In the genomic region with DNA sequence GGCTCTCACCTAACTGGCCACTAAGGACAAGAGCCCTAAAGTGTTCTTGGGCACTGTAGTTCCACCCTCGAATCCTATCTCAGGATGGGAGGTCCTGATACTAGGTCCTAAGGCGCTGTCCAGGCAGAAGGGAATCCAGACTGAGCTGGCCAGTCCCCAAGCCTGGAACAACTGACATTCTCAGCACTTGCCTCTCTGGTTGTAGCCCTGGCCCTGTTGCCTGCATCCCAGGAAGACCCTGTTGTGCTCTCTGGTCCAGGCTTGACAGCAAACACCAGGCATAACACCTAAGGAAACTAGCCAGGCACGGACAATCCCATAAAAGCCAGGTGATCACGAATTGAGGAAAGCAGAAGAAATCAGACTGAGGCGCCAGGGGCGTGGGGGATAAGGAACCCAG, we compare ENCODE assay signal across 10 mouse cellular contexts. TPM values are rescaled to one million over a fixed set of nuclear protein-coding genes. Genes with fewer than 3 reads are reported as not detected.
DNase-seq lines count a peak whose midpoint lies in the region; ATAC-seq lines count a peak whose summit lies in the region.
"Had no signal": no experiment of that assay in that cellular context is flagged by ENCODE, and none has a peak within 500 bp of the region (broad histone marks: within the 10 kb centered on the region; RNA-seq: fewer than 3 reads in every experiment).

No protein-coding gene starts in this region.

- DNase-seq in gastrocnemius, postnatal 14 days = peak; percentile 10
- no peak for DNase-seq in gastrocnemius, adult 18-20 months (ENCODE audit: low spot score)
- no peak for DNase-seq in neural tube, embryonic 11.5 days (ENCODE audit: low spot score)
- DNase-seq in neural tube, embryonic 10.5 days (ENCODE audit: extremely low spot score, low spot score) = no peak
- no peak for DNase-seq in cerebellum, postnatal 36 days
- no peak for DNase-seq in c-Kit-positive CD71-positive TER-119-positive erythroid progenitor cells, embryonic 14.5 days (ENCODE audit: low spot score)
- DNase-seq: gastrocnemius, postnatal 25 days had no signal

- H3K4me2 ChIP-seq in neural tube, embryonic 11.5 days (ENCODE audit: low read depth) = peak overlapping the region; percentile 25
- H3K4me2 ChIP-seq in limb, embryonic 13.5 days (replicated peaks) = no peak overlapping the region
- peak overlapping the region; percentile 25; the same call in 1 of the 2 replicates for H3K4me2 ChIP-seq in stomach, embryonic 16.5 days (ENCODE audit: low read depth, low read length)

- H3K36me3 ChIP-seq in neural tube, embryonic 11.5 days (ENCODE audit: control insufficient read depth, insufficient read depth, low read length) = no peaks in the 10 kb centered on the region
- H3K36me3 ChIP-seq in limb, embryonic 13.5 days = no peaks in the 10 kb centered on the region
- H3K36me3 ChIP-seq in stomach, embryonic 16.5 days (ENCODE audit: control insufficient read depth, insufficient read depth, low read length) = no peaks in the 10 kb centered on the region

- WGBS in neural tube, embryonic 11.5 days = 34% methylated on average over 6 of the region's 6 CpGs
- 16% methylated on average over 6 of the region's 6 CpGs for WGBS in limb, embryonic 13.5 days
- whole genome bisulfite sequencing in stomach, embryonic 16.5 days = 43% methylated on average over 6 of the region's 6 CpGs

- no peak overlapping the region for H3K4me3 ChIP-seq in neural tube, embryonic 11.5 days (ENCODE audit: low read depth, low read length)
- H3K4me3 ChIP-seq in limb, embryonic 13.5 days = no peak overlapping the region
- no peak overlapping the region for H3K4me3 ChIP-seq in stomach, embryonic 16.5 days (replicated peaks; ENCODE audit: low read length)

- peaks cover 37% of the 10 kb centered on the region for H3K4me1 ChIP-seq in neural tube, embryonic 11.5 days (ENCODE audit: control insufficient read depth, insufficient read depth, low read length)
- H3K4me1 ChIP-seq in limb, embryonic 13.5 days = peaks cover 18% of the 10 kb centered on the region
- H3K4me1 ChIP-seq in stomach, embryonic 16.5 days (ENCODE audit: control insufficient read depth, insufficient read depth, low read length) = peaks cover 19% of the 10 kb centered on the region

- intact Hi-C loops in gastrocnemius, postnatal 14 days (cut with DNase I; ENCODE audit: low total_unique reads) = no loop called here

- H3K27ac ChIP-seq in neural tube, embryonic 11.5 days (ENCODE audit: low read depth, low read length) = peak overlapping the region; percentile 60
- H3K27ac ChIP-seq in limb, embryonic 13.5 days = no peak overlapping the region
- H3K27ac ChIP-seq in stomach, embryonic 16.5 days (ENCODE audit: low read length) = peak overlapping the region; percentile 62
- H3K27ac ChIP-seq: macrophage had no signal

- H3K9me3 ChIP-seq in neural tube, embryonic 11.5 days (ENCODE audit: control insufficient read depth, low read length) = no peaks in the 10 kb centered on the region
- H3K9me3 ChIP-seq in limb, embryonic 13.5 days = no peaks in the 10 kb centered on the region
- no peaks in the 10 kb centered on the region for H3K9me3 ChIP-seq in stomach, embryonic 16.5 days (replicated peaks; ENCODE audit: control insufficient read depth, low read length)

- H3K27me3 ChIP-seq in neural tube, embryonic 11.5 days (ENCODE audit: control insufficient read depth, insufficient read depth, low read length) = no peaks in the 10 kb centered on the region
- peaks cover 59% of the 10 kb centered on the region for H3K27me3 ChIP-seq in limb, embryonic 13.5 days
- 0 out of 2 replicates have a peak, but pooled peaks cover 8% of the 10 kb centered on the region for H3K27me3 ChIP-seq in stomach, embryonic 16.5 days (ENCODE audit: control insufficient read depth, insufficient read depth, low read length)

- no peak for ATAC-seq in neural tube, embryonic 11.5 days (ENCODE audit: insufficient read depth, low FRiP score, low TSS enrichment)
- peak; percentile 21; the same call in 1 of the 2 replicates for ATAC-seq in limb, embryonic 13.5 days (ENCODE audit: low FRiP score, low read depth)
- ATAC-seq in stomach, embryonic 16.5 days (ENCODE audit: insufficient read depth, low FRiP score) = no peak

- peak overlapping the region; percentile 38; the same call in 1 of the 2 replicates for H3K9ac ChIP-seq in neural tube, embryonic 11.5 days (ENCODE audit: low read length)
- no peak overlapping the region for H3K9ac ChIP-seq in limb, embryonic 13.5 days
- 0 out of 2 replicates have a peak overlapping the region, but pooled peaks have one; percentile 5 for H3K9ac ChIP-seq in stomach, embryonic 16.5 days (ENCODE audit: low read length)

RNA-seq across cellular contexts. Expression of a gene that starts 14.1 kb away (rescaled TPM):
- 10 to 100 TPM; 15.3 to 38.0 TPM for total RNA-seq in gastrocnemius, postnatal 14 days (2021)
- 10 to 100 TPM; 14.4 to 47.1 TPM for total RNA-seq in gastrocnemius, adult 18-20 months (2021)
- polyA plus RNA-seq in neural tube, embryonic 11.5 days (2014; fragmentation: Nextera tagmentation; extraction: Ambion mirVana) = 43.8 and 44.2 TPM in 2 replicates
- polyA plus RNA-seq in limb, embryonic 13.5 days (2015; fragmentation: Nextera tagmentation; extraction: Ambion mirVana) = 5.1 and 5.5 TPM in 2 replicates
- polyA plus RNA-seq in stomach, embryonic 16.5 days (2015; fragmentation: Nextera tagmentation; extraction: Ambion mirVana) = 10.1 and 10.5 TPM in 2 replicates
- polyA plus RNA-seq: macrophage had no signal

RNA-seq across cellular contexts. Expression of a gene that starts 17.0 kb away (rescaled TPM):
- 10 to 100 TPM; 49.3 to 56.9 TPM for total RNA-seq in gastrocnemius, postnatal 14 days (2021)
- total RNA-seq in gastrocnemius, adult 18-20 months (2021) = 10 to 100 TPM; 44.7 to 53.1 TPM
- 65.9 and 82.1 TPM in 2 replicates for polyA plus RNA-seq in neural tube, embryonic 11.5 days (2014; fragmentation: Nextera tagmentation; extraction: Ambion mirVana)
- polyA plus RNA-seq in limb, embryonic 13.5 days (2015; fragmentation: Nextera tagmentation; extraction: Ambion mirVana) = 405 and 439 TPM in 2 replicates
- polyA plus RNA-seq in stomach, embryonic 16.5 days (2015; fragmentation: Nextera tagmentation; extraction: Ambion mirVana) = 143 and 152 TPM in 2 replicates

RNA-seq across cellular contexts. Expression of a gene that starts 30.5 kb away (rescaled TPM):
- total RNA-seq in gastrocnemius, postnatal 14 days (2021) = 10 to 100 TPM; 40.3 to 49.9 TPM
- 10 to 100 TPM; 46.9 to 48.3 TPM for total RNA-seq in gastrocnemius, adult 18-20 months (2021)
- 80.4 and 81.2 TPM in 2 replicates for polyA plus RNA-seq in neural tube, embryonic 11.5 days (2014; fragmentation: Nextera tagmentation; extraction: Ambion mirVana)
- polyA plus RNA-seq in limb, embryonic 13.5 days (2015; fragmentation: Nextera tagmentation; extraction: Ambion mirVana) = 74.9 and 76.6 TPM in 2 replicates
- 54.3 and 58.6 TPM in 2 replicates for polyA plus RNA-seq in stomach, embryonic 16.5 days (2015; fragmentation: Nextera tagmentation; extraction: Ambion mirVana)

RNA-seq across cellular contexts. Expression of a gene that starts 40.2 kb away (rescaled TPM):
- 10 to 100 TPM; 39.6 to 44.8 TPM for total RNA-seq in gastrocnemius, postnatal 14 days (2021)
- 10 to 100 TPM; 42.5 to 45.3 TPM for total RNA-seq in gastrocnemius, adult 18-20 months (2021)
- polyA plus RNA-seq in neural tube, embryonic 11.5 days (2014; fragmentation: Nextera tagmentation; extraction: Ambion mirVana) = 171 and 180 TPM in 2 replicates
- 104 and 106 TPM in 2 replicates for polyA plus RNA-seq in limb, embryonic 13.5 days (2015; fragmentation: Nextera tagmentation; extraction: Ambion mirVana)
- 132 TPM in 2 replicates for polyA plus RNA-seq in stomach, embryonic 16.5 days (2015; fragmentation: Nextera tagmentation; extraction: Ambion mirVana)

RNA-seq across cellular contexts. Expression of a gene that starts 42.7 kb away (rescaled TPM):
- 1 to 10 TPM; 6.7 to 9.9 TPM for total RNA-seq in gastrocnemius, postnatal 14 days (2021)
- total RNA-seq in gastrocnemius, adult 18-20 months (2021) = 10 to 100 TPM in 1 of 2 experiments, 1 to 10 TPM in 1; 8.6 to 15.3 TPM
- 36.9 and 43.3 TPM in 2 replicates for polyA plus RNA-seq in neural tube, embryonic 11.5 days (2014; fragmentation: Nextera tagmentation; extraction: Ambion mirVana)
- 12.7 and 13.6 TPM in 2 replicates for polyA plus RNA-seq in limb, embryonic 13.5 days (2015; fragmentation: Nextera tagmentation; extraction: Ambion mirVana)
- 22.8 and 23.0 TPM in 2 replicates for polyA plus RNA-seq in stomach, embryonic 16.5 days (2015; fragmentation: Nextera tagmentation; extraction: Ambion mirVana)
